Mouse (Mus musculus): ENCODE results near the gene Pdxdc1.
A peak's percentile ranks its signal among the peaks of the same experiment; 100 is the strongest.
"Not testable (repeated sequence)": the region's sequence is repeated elsewhere in the genome, so short reads cannot be mapped to it uniquely, and the experiment has no call there.

Gene Pdxdc1

DNA sequence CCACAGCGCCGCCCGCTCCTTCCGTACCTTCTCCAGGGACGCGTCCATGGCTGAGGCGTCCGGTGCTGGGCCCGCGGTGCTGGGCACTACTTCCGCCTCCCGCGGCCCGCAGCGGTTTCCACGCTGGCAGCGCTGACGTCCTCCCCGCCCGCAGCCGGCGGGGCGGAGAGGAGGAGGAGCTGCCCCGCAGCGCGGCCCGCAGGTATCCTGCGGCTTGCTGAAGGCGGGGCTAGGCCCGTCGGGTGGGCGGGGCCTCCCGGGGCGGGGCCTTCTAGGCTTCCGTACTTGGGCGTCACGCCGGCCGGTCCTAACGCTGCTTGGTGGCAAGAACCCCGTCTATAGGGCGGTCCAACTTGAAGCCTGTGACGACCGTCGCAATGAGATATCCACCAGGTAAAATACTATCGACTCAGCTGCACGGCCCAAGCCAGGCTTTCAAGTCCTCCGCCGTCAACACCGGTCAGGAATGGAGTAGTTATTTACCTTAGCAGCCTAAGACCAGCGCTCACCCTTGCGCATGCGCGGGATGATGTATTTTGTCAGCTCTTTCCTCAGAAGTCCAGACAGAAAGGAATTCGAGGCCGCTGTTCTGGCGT, at the start of gene Pdxdc1, which contains the start of gene Mpv17l:
TSS of gene Pdxdc1 (minus strand) at position 244 of the 596 bp plus-strand sequence.
TSS of gene Mpv17l (plus strand) at position 274 of the 596 bp plus-strand sequence.
- DNase-seq (ENCODE audit: low spot score), result peak; percentile 95

DNA sequence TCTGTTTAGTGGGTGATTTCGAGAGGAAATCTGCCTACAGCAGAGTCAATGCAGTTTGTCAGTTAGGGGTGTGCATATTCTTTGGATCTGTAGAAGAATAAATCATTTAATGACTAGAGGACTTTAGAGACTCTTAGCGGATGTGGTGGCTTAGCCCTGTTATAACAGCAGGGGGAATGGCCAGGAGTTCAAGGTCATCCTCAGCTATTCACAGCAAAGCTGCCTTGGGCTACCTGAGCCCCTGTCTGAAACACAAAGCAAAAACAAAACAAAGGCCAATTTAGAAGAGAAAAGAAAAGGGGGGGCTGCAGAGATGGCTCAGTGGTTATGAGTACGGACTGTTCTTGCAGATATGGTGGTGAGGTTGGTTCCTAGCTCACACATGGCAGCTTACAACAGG, 48.3 kb upstream of the Pdxdc1 start:
- DNase-seq (ENCODE audit: low spot score), result no peak

DNA sequence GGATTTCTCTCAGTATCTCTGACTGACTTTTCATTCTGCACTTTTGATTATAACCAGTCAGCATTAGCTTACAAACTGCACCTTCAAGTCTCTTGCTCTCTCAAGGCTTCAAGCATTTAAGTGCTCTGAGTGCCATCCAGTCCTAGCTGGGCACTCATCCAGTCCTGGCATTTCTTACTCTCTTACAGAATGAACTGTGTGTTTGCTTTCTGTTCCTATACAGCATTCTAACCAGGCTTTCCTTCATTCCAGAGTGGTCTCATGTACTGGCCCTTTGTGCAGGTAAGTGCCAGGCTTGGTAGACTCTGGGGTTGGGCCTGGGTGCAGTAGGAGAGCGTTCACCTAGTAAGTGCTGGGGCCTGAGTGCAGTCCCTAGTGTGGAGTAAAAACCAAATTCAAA, 43.4 kb upstream of the Pdxdc1 start:
- no peak for DNase-seq (ENCODE audit: low spot score)

- DNase-seq (ENCODE audit: low spot score), result no peak
Observed at GRCm38 (mm10) chr16:13945153-13945552, 42.2 kb upstream of the Pdxdc1 start.

- no peak for DNase-seq (ENCODE audit: low spot score)
Observed at GRCm38 (mm10) chr16:13944752-13945151, 41.8 kb upstream of the Pdxdc1 start.

GRCm38 (mm10) chr16:13944178-13944577, 41.2 kb upstream of the Pdxdc1 start:
- no peak for DNase-seq (ENCODE audit: low spot score)

GRCm38 (mm10) chr16:13940847-13941395, 38.0 kb upstream of the Pdxdc1 start:
- peak; percentile 5 for DNase-seq (ENCODE audit: low spot score)

GRCm38 (mm10) chr16:13940139-13940846, 37.4 kb upstream of the Pdxdc1 start:
- peak; percentile 73 for DNase-seq (ENCODE audit: low spot score)

DNA sequence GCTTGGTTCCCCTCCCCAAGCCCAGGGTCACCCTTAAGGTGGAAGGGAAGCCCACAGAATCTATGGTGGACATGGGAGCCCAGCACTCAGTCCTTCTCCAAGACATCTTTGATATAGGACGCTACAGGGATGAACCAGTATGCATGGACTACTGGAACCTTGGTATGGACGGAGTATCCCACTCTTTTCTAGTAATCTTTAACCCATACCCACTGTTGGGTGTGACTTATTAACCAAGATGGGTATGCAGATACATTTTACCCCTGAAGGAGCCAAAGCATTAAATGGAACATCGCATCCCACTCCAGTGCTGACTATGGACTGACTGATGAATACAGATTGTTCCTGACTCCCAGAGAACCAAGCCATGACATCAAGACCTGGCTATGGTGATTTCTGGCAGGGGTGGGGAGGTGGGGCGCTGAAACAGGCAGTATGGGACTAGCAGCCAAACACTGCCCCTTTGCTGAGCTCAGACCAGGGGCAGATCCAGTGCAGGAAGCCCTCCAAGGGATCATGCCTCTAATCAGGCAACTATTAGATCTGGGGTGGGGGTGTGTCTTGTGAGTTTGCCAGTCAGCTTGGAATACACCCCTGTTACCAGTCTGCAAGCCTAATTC, 24.6 kb upstream of the Pdxdc1 start:
- no peak for DNase-seq (ENCODE audit: low spot score)

- DNase-seq (ENCODE audit: low spot score), result not testable (repeated sequence)
Observed at GRCm38 (mm10) chr16:13922966-13923365, 20.0 kb upstream of the Pdxdc1 start.

GRCm38 (mm10) chr16:13922499-13922898, 19.6 kb upstream of the Pdxdc1 start:
- not testable (repeated sequence) for DNase-seq (ENCODE audit: low spot score)

GRCm38 (mm10) chr16:13921781-13922180, 18.9 kb upstream of the Pdxdc1 start:
- no peak for DNase-seq (ENCODE audit: low spot score)

DNA sequence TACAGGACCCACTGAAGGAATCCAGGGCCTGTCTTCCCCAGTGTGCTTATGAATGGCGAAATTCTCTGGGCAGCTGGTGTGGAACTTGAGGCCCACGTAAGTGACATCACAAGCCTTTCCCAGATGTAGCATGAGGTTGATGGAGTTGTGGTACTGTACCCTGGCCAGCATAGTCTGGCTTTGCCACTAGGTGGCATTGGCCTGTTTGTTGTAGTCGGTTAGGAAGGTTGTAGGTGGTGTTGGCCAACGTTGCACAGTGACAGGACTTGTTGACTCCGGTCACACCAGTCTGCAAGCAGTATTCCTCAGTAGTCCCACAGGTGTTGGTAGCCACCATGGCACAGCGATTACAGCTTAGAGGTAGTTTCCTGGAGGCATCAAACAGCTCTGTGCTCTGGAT, 18.1 kb upstream of the Pdxdc1 start:
- DNase-seq (ENCODE audit: low spot score), result no peak

DNA sequence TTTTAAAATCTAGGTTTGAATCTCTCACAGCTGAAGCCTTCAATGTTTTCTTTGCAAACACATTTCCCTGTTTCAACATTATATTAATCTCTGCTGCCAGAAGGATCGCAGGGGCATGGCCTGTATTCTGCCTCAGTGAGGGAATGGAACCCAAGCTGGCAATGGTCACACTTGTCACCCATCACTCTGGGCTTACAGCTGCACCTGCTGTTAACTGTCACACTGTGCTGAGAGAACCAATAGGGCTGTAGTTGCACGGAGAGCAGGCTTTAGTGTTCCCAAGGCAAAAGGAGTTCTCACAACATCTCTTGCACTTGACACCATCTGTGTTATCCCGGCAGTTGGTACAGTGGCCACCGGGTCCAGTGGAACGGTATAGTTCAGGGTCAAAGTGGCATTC, 17.2 kb upstream of the Pdxdc1 start:
- no peak for DNase-seq (ENCODE audit: low spot score)

DNA sequence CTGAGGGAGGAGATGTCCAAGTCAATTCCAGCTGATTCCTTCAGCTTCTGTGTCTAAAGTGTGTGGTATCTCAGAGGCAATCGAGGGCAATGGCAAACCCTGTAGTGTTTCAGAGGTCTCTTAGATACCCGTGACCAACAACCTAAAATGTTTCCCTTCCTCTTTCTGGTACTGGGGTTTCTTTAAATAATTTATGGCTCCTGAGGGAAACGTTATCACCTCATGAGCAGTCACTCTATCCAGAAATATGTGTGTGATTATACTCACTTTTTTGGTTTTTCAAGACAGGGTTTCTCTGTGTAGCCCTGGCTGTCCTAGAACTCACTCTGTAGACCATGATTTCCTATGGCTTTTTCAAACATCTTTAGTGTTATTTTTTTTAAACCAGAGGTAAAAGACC, 4.4 kb upstream of the Pdxdc1 start:
- no peak for DNase-seq (ENCODE audit: low spot score)

DNA sequence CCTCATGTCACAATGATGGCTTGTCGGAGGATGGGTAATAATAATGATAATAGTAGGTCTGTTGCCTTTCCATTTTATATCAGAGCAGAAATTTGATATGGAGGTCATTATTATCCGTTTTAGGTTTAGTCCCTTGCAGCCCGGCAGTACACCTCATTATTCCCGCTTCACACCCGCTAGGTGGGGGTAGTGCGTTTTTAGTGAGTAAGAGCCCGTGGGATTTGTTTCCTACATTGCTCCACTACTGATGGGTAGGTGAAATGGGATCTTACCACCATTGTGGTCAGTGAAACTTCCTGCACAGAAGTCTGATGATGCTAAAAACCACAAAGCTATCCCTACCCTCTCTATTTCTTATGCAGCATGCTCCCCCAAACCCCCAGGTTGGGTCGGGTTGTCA, 557 bp upstream of the Pdxdc1 start:
- peak; percentile 86 for DNase-seq (ENCODE audit: low spot score)

GRCm38 (mm10) chr16:13902397-13902831, 517 bp downstream of the Pdxdc1 start:
- no peak for DNase-seq (ENCODE audit: low spot score)

- no peak for DNase-seq (ENCODE audit: low spot score)
Observed at GRCm38 (mm10) chr16:13898981-13899380, 4.0 kb downstream of the Pdxdc1 start.

- DNase-seq (ENCODE audit: low spot score), result no peak
Observed at GRCm38 (mm10) chr16:13896357-13896756, 6.6 kb downstream of the Pdxdc1 start.

- DNase-seq (ENCODE audit: low spot score), result no peak
Observed at GRCm38 (mm10) chr16:13895740-13896139, 7.2 kb downstream of the Pdxdc1 start.

- DNase-seq (ENCODE audit: low spot score), result no peak
Observed at GRCm38 (mm10) chr16:13894097-13894496, 8.8 kb downstream of the Pdxdc1 start.

GRCm38 (mm10) chr16:13892850-13893249, 10.1 kb downstream of the Pdxdc1 start:
- no peak for DNase-seq (ENCODE audit: low spot score)

GRCm38 (mm10) chr16:13890449-13890848, 12.5 kb downstream of the Pdxdc1 start:
- DNase-seq (ENCODE audit: low spot score), result no peak

Data from retina, embryonic 14.5 days (tissue).